Mouse (Mus musculus): ENCODE results near the gene Bcap31. TPM values are rescaled to one million over a fixed set of nuclear protein-coding genes. Genes with fewer than 3 reads are reported as not detected.

Bcap31 gene
- total RNA-seq, 2 experiments from 2014 or later: 157 to 292 TPM

- peak; percentile 16; the same call in 1 of the 2 replicates for ATAC-seq (replicated peaks; ENCODE audit: poor library complexity, severe bottlenecking)
Observed at GRCm38 (mm10) chrX:73637415-73637814, 78.6 kb downstream of the Bcap31 start.

Other genes with a start within 250 kb of the Bcap31 start
- gene Bgn, start 232.6 kb downstream of the Bcap31 start, total RNA-seq (2014; fragmentation: Nextera tagmentation): not detected in 2 replicates
- not detected in 2 replicates for gene Bgn, start 232.6 kb downstream of the Bcap31 start, total RNA-seq (2017)
- not detected in 2 replicates for gene Atp2b3, start 213.1 kb downstream of the Bcap31 start, total RNA-seq (2014; fragmentation: Nextera tagmentation)
- gene Atp2b3, start 213.1 kb downstream of the Bcap31 start, total RNA-seq (2017): not detected in 2 replicates
- gene Dusp9, start 76.8 kb downstream of the Bcap31 start, total RNA-seq (2014; fragmentation: Nextera tagmentation): 0.26 and 0.41 TPM in 2 replicates
- gene Dusp9, start 76.8 kb downstream of the Bcap31 start, total RNA-seq (2017): 0.30 and 0.88 TPM in 2 replicates
- gene Pnck, start 56.1 kb downstream of the Bcap31 start, total RNA-seq (2014; fragmentation: Nextera tagmentation): 2.5 TPM in 1 of 2 replicates, not detected in the other
- not detected in 2 replicates for gene Pnck, start 56.1 kb downstream of the Bcap31 start, total RNA-seq (2017)
- gene Slc6a8, start 43.0 kb downstream of the Bcap31 start, total RNA-seq (2014; fragmentation: Nextera tagmentation): 1.1 TPM in 1 of 2 replicates, not detected in the other
- gene Slc6a8, start 43.0 kb downstream of the Bcap31 start, total RNA-seq (2017): not detected in 2 replicates
- gene Abcd1, start 422 bp upstream of the Bcap31 start, total RNA-seq (2014; fragmentation: Nextera tagmentation): 61.0 and 61.6 TPM in 2 replicates
- gene Abcd1, start 422 bp upstream of the Bcap31 start, total RNA-seq (2017): 19.5 and 26.1 TPM in 2 replicates
- gene Plxnb3, start 40.9 kb upstream of the Bcap31 start, total RNA-seq (2014; fragmentation: Nextera tagmentation): not detected in 2 replicates
- 0.13 and 0.57 TPM in 2 replicates for gene Plxnb3, start 40.9 kb upstream of the Bcap31 start, total RNA-seq (2017)
- not detected in 2 replicates for gene Srpk3, start 58.2 kb upstream of the Bcap31 start, total RNA-seq (2014; fragmentation: Nextera tagmentation)
- gene Srpk3, start 58.2 kb upstream of the Bcap31 start, total RNA-seq (2017): not detected in 2 replicates
- gene Idh3g, start 70.7 kb upstream of the Bcap31 start, total RNA-seq (2014; fragmentation: Nextera tagmentation): 290 and 324 TPM in 2 replicates
- gene Idh3g, start 70.7 kb upstream of the Bcap31 start, total RNA-seq (2017): 213 and 240 TPM in 2 replicates
- 623 and 635 TPM in 2 replicates for gene Ssr4, start 70.9 kb upstream of the Bcap31 start, total RNA-seq (2014; fragmentation: Nextera tagmentation)
- 345 and 370 TPM in 2 replicates for gene Ssr4, start 70.9 kb upstream of the Bcap31 start, total RNA-seq (2017)
- gene Pdzd4, start 108.8 kb upstream of the Bcap31 start, total RNA-seq (2014; fragmentation: Nextera tagmentation): 0.58 and 2.6 TPM in 2 replicates
- gene Pdzd4, start 108.8 kb upstream of the Bcap31 start, total RNA-seq (2017): 0.90 and 1.4 TPM in 2 replicates
- not detected in 2 replicates for gene Avpr2, start 175.9 kb upstream of the Bcap31 start, total RNA-seq (2014; fragmentation: Nextera tagmentation)
- 0.09 TPM in 1 of 2 replicates, not detected in the other for gene Avpr2, start 175.9 kb upstream of the Bcap31 start, total RNA-seq (2017)
- gene L1cam, start 179.9 kb upstream of the Bcap31 start, total RNA-seq (2014; fragmentation: Nextera tagmentation): 0.11 and 0.13 TPM in 2 replicates
- 0.26 and 1.6 TPM in 2 replicates for gene L1cam, start 179.9 kb upstream of the Bcap31 start, total RNA-seq (2017)
- 45.1 and 49.1 TPM in 2 replicates for gene Arhgap4, start 205.7 kb upstream of the Bcap31 start, total RNA-seq (2014; fragmentation: Nextera tagmentation)
- gene Arhgap4, start 205.7 kb upstream of the Bcap31 start, total RNA-seq (2017): 26.4 and 36.3 TPM in 2 replicates
- gene Naa10, start 205.8 kb upstream of the Bcap31 start, total RNA-seq (2014; fragmentation: Nextera tagmentation): 159 and 179 TPM in 2 replicates
- 155 and 215 TPM in 2 replicates for gene Naa10, start 205.8 kb upstream of the Bcap31 start, total RNA-seq (2017)
- 24.5 and 60.3 TPM in 2 replicates for gene Renbp, start 214.7 kb upstream of the Bcap31 start, total RNA-seq (2014; fragmentation: Nextera tagmentation)
- 13.6 and 24.3 TPM in 2 replicates for gene Renbp, start 214.7 kb upstream of the Bcap31 start, total RNA-seq (2017)

All from granulocyte monocyte progenitor cell, adult 5-6 weeks (primary cell).